Mouse (Mus musculus): ENCODE results near the gene Zrsr1. TPM values are rescaled to one million over a fixed set of nuclear protein-coding genes. Genes with fewer than 3 reads are reported as not detected.
A peak's percentile ranks its signal among the peaks of the same experiment; 100 is the strongest.

The Zrsr1 gene
- total and polyA plus RNA-seq, 3 experiments, result 4.0 to 9.3 (median 4.8) TPM

- no peak for TF ChIP-seq RCOR1 (conservative IDR thresholded peaks at IDR 0.05; ENCODE audit: low read depth, low read length)
- peak; percentile 55; the same call in 1 of the 2 replicates for TF ChIP-seq KAT2A (IDR thresholded peaks at IDR 0.05; ENCODE audit: insufficient replicate concordance, low read length)
- TF ChIP-seq NELFE (IDR thresholded peaks at IDR 0.05; ENCODE audit: low read depth, low read length), result peak; percentile 95
- TF ChIP-seq POLR2AphosphoS2 (IDR thresholded peaks at IDR 0.05; ENCODE audit: low read depth, low read length), result peak; percentile 73
- TF ChIP-seq TBP (conservative IDR thresholded peaks at IDR 0.05; ENCODE audit: low read depth, low read length), result peak; percentile 78; the same call in 1 of the 2 replicates
- no peak for TF ChIP-seq USF1 (IDR thresholded peaks at IDR 0.05; ENCODE audit: low read depth, low read length)
- peak; percentile 98 for TF ChIP-seq POLR2A (IDR thresholded peaks at IDR 0.05; ENCODE audit: low read depth, low read length)
- TF ChIP-seq SMC3 (IDR thresholded peaks at IDR 0.05; ENCODE audit: low read depth, low read length), result no peak
- TF ChIP-seq PAX5 (IDR thresholded peaks at IDR 0.05; ENCODE audit: low read length), result no peak
- no peak for TF ChIP-seq JUN (IDR thresholded peaks at IDR 0.05; ENCODE audit: insufficient read depth, low read depth, low read length)
- peak; percentile 45 to 56; a peak in 3 of 4 replicates for TF ChIP-seq CTCF (conservative IDR thresholded peaks at IDR 0.05 in 1 of 2, IDR thresholded peaks at IDR 0.05 in 1 of 2; ENCODE audit: low read depth in 2 of 2, low read length in 2 of 2)
- TF ChIP-seq MYC (IDR thresholded peaks at IDR 0.05; ENCODE audit: low read depth, low read length), result peak; percentile 68; the same call in 1 of the 2 replicates
- TF ChIP-seq ZNF384 (IDR thresholded peaks at IDR 0.05; ENCODE audit: low read depth, low read length), result no peak
- peak; percentile 60 for TF ChIP-seq NRF1 (IDR thresholded peaks at IDR 0.05; ENCODE audit: low read depth, low read length)
- no peak for TF ChIP-seq E2F4 (IDR thresholded peaks at IDR 0.05; ENCODE audit: insufficient replicate concordance, low read depth, low read length)
- no peak; the same call in none of the 2 replicates for TF ChIP-seq IRF4 (IDR thresholded peaks at IDR 0.05; ENCODE audit: low read depth, low read length)
- TF ChIP-seq ETS1 (conservative IDR thresholded peaks at IDR 0.05; ENCODE audit: low read depth, low read length), result no peak
- TF ChIP-seq MAZ (IDR thresholded peaks at IDR 0.05; ENCODE audit: low read depth, low read length), result peak; percentile 68
Measured at GRCm38 (mm10) chr11:22981984-22982757, 10.4 kb downstream of the Zrsr1 start, which contains the start of the genes Gm28048 and Commd1 (continued).

GRCm38 (mm10) chr11:22982846-22983245 is 11.0 kb downstream of the Zrsr1 start:
- dilution Hi-C loops (cut with MboI; ENCODE audit: extremely low pct_ligation_motif_present, extremely low pct_unique_long_range_greater_than_20kb, low sequenced_read_pairs), result no loop called here
- peaks cover 7 to 37% of the 10 kb centered on the region in 2 experiments for H3K4me1 ChIP-seq (ENCODE audit: control insufficient read depth in 1 of 2, insufficient read depth in 2 of 2)
- no peaks in the 10 kb centered on the region for H3K27me3 ChIP-seq (replicated peaks)
- peaks cover 19% of the 10 kb centered on the region for H3K79me2 ChIP-seq (replicated peaks; ENCODE audit: control insufficient read depth, extremely low read depth, insufficient read depth, poor library complexity, severe bottlenecking)
- peak overlapping the region in 1 of 3 experiments; percentile 92 for H3K4me3 ChIP-seq (replicated peaks in 1 of 3; ENCODE audit: low read depth in 2 of 3, low read length in 2 of 3, poor library complexity in 1 of 3)
- peak overlapping the region; percentile 22; the same call in 1 of the 2 replicates for H3K4me2 ChIP-seq (ENCODE audit: insufficient read depth, low read depth, poor library complexity, severe bottlenecking)
- DNase-seq (ENCODE audit: extremely low read depth), result no peak
- in situ Hi-C loops (cut with MboI; ENCODE audit: low pct_ligation_motif_present, low pct_unique_long_range_greater_than_20kb, low sequenced_read_pairs), result no loop called here
- H3K9ac ChIP-seq (ENCODE audit: insufficient read depth, low read depth), result peak overlapping the region; percentile 78; the same call in 1 of the 2 replicates
- TF ChIP-seq MXI1 (IDR thresholded peaks at IDR 0.05; ENCODE audit: low read depth, low read length), result no peak
- TF ChIP-seq RAD21 (IDR thresholded peaks at IDR 0.05; ENCODE audit: low read depth, low read length), result no peak
- TF ChIP-seq BHLHE40 (IDR thresholded peaks at IDR 0.05; ENCODE audit: low read depth, low read length), result no peak
- no peak for TF ChIP-seq UBTF (IDR thresholded peaks at IDR 0.05; ENCODE audit: low read depth, low read length)
- TF ChIP-seq CHD2 (IDR thresholded peaks at IDR 0.05; ENCODE audit: low read length), result no peak
- no peak for TF ChIP-seq MAZ (IDR thresholded peaks at IDR 0.05; ENCODE audit: low read depth, low read length)
- no peak for TF ChIP-seq KAT2A (IDR thresholded peaks at IDR 0.05; ENCODE audit: insufficient replicate concordance, low read length)
- no peak for TF ChIP-seq PAX5 (IDR thresholded peaks at IDR 0.05; ENCODE audit: low read length)
- TF ChIP-seq POLR2AphosphoS2 (IDR thresholded peaks at IDR 0.05; ENCODE audit: low read depth, low read length), result no peak
- no peak for TF ChIP-seq JUN (IDR thresholded peaks at IDR 0.05; ENCODE audit: insufficient read depth, low read depth, low read length)
- no peak for TF ChIP-seq MYC (IDR thresholded peaks at IDR 0.05; ENCODE audit: low read depth, low read length)
- no peak for TF ChIP-seq TBP (conservative IDR thresholded peaks at IDR 0.05; ENCODE audit: low read depth, low read length)
- no peak for TF ChIP-seq IRF4 (IDR thresholded peaks at IDR 0.05; ENCODE audit: low read depth, low read length)
- TF ChIP-seq MAX (IDR thresholded peaks at IDR 0.05; ENCODE audit: low read length), result no peak
- TF ChIP-seq CHD1 (IDR thresholded peaks at IDR 0.05; ENCODE audit: low read depth, low read length), result no peak
- no peak for TF ChIP-seq ZNF384 (IDR thresholded peaks at IDR 0.05; ENCODE audit: low read depth, low read length)
- TF ChIP-seq ELF1 (IDR thresholded peaks at IDR 0.05; ENCODE audit: low read depth, low read length), result no peak
- TF ChIP-seq RCOR1 (conservative IDR thresholded peaks at IDR 0.05; ENCODE audit: low read depth, low read length), result no peak
- H3K36me3 ChIP-seq (replicated peaks in 1 of 2; ENCODE audit: control insufficient read depth in 1 of 2, insufficient read depth in 1 of 2, low read length in 1 of 2), result peaks cover 3 to 16% of the 10 kb centered on the region in 2 experiments
- no peaks in the 10 kb centered on the region for H3K9me3 ChIP-seq (replicated peaks; ENCODE audit: low read length)
- H3K27ac ChIP-seq (ENCODE audit: insufficient read depth, low read depth), result no peak overlapping the region

Data from CH12.LX (cell line).